Mouse (Mus musculus) spleen, embryonic (tissue): Measurements from ENCODE around the gene Gpr4.

Source experiments
- CTCF ChIA-PET: fragments of 350-600 bp; sonication (Branson Sonifier 250); formaldehyde crosslinking; loops from one replicate; lab custom pipeline; 2022; lab: Charles Lee

Gene Gpr4

DNA sequence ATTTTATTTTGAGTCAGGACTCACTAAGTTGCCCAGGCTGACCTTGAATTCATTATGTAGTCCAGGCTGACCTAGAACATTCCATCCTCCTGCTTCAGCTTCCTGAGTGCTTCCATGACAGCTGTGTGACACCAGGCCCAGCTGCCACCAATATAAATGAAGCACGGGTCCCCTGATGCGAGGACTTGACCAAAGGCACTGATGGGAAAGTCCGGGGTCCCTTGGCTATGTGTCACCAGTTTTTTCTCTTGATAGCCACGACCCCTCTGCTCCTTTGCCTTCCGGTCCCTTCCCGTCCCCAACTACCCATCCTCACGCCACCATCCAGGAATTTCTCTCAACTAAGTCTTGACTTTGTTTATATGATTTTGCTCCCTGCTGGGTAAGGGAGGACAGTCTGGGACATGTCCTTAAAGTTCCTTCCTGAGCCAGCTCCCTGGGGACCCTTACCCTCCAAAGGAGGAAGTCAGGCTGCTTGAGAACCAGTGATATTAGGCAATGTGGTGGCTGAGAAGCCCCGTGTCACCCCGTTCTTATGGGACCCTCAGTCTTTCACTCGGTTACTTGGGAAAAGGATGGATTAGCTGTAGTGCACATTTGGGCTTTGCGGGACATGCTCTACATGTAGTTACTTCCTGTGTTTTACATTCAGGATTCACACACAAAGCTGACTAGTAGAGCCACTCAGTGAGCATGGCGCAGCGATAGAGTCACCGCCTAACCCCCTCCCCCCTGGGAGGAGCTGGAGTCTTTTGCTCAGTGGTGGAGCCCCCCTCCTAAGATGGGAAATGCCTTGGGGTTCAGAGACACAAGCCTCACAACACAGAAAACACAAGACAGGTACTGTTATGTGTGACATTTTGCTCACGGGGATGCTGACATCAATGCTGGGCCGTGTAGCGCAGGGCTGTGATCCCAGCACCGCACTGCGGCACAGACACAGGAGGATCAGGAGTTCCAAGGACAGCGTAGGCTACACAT is 14.8 kb downstream of the Gpr4 start:
- CTCF ChIA-PET = interaction anchor here (1.1 kb wide), 1 partner anchor 47 kb away, joined by 3 read pairs; no protein-coding TSS in a partner anchor

- CTCF ChIA-PET = interaction anchor here (1.2 kb wide), 1 partner anchor 12 kb away, joined by 3 read pairs; no protein-coding TSS in a partner anchor
Observed at GRCm38 (mm10) chr7:19227883-19228792, 15.8 kb downstream of the Gpr4 start, which contains the start of gene Opa3. TSS of gene Opa3 (plus strand) at chr7:19228334.

DNA sequence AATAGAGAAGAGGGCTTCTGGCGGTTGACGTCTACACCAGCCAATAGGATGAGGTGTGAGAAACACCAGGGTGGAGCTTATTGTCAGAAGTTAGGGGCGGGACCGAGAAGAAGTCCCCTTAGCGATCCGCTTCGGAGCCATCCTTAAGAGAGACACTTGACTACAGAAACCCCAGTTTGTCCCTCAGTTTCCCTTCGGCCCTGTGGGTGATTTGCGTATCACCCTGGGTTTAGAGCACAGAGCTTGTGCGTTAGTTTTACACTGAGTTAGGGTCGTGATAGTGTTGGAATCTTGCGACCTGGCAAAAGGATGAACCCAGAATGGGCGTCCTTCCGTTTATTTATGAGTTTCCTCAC is 16.4 kb downstream of the Gpr4 start:
- CTCF ChIA-PET = interaction anchor here (1.2 kb wide), 1 partner anchor 11 kb away, joined by 3 read pairs; no protein-coding TSS in a partner anchor

GRCm38 (mm10) chr7:19229404-19229803 is 17.1 kb downstream of the Gpr4 start:
- CTCF ChIA-PET = interaction anchor here (1.2 kb wide), 1 partner anchor 10 kb away, joined by 3 read pairs; no protein-coding TSS in a partner anchor

- CTCF ChIA-PET = no interaction called here
Observed at GRCm38 (mm10) chr7:19230041-19230580, 17.8 kb downstream of the Gpr4 start.

DNA sequence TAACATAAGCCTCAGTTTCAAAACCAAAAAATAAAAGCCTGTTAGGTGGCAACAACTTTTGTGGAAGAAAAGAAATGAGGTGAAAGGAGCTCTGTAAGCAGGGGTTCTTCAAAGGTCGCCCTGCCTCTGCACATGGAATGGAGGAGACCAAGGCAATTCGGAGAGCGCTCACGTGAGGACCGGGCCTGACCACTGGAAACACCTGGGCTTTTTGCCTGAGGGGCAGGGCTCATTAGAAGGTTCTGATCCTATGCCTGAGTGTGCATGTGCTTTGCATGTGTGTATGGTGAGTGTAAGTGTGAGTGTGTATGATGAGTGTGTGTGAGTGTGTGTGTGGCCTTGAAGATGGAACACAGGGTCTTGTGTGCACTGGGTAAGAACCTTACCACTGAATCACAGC is 18.6 kb downstream of the Gpr4 start:
- CTCF ChIA-PET = no interaction called here

- CTCF ChIA-PET = interaction anchor here (1.1 kb wide), 1 partner anchor 40 kb away, joined by 3 read pairs; the partner anchor contains the start of gene Vasp
Observed at GRCm38 (mm10) chr7:19231849-19232248, 19.5 kb downstream of the Gpr4 start.

GRCm38 (mm10) chr7:19234652-19235051 is 22.3 kb downstream of the Gpr4 start:
- CTCF ChIA-PET = interaction anchor here (0.6 to 0.8 kb wide), 2 partner anchors 31 to 47 kb away, joined by 3 to 9 read pairs; no protein-coding TSS in a partner anchor

DNA sequence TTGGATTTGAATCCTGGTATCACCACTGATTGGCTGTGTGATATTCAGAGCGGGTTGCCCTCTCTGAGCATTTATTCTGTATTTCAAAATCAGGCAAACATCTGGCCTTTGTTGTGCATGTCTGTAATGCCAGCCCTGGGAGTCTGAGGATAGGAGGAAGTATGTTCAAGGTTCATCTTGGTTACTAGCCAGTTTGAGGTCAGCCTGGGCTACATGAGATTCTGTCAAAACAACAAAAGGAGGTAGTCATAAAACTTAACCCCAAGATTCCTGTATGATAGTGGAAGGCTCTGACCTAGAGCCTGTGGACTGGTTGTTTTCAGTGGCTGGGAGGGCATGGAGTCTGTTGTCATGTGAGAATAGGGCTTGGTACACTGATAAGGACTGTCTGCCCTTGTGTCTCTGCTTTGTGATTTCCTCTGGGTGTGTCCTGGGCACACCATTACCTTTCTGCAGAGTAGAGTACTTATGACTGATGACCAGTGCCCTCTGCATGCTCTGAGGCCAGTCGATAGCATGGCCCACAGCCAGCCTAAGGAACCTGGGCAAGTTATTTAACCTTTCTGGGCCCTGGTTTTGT is 22.8 kb downstream of the Gpr4 start:
- CTCF ChIA-PET = interaction anchor here (0.6 kb wide), 1 partner anchor 31 kb away, joined by 9 read pairs; no protein-coding TSS in a partner anchor

- CTCF ChIA-PET = no interaction called here
Observed at GRCm38 (mm10) chr7:19236411-19236810, 24.1 kb downstream of the Gpr4 start.

DNA sequence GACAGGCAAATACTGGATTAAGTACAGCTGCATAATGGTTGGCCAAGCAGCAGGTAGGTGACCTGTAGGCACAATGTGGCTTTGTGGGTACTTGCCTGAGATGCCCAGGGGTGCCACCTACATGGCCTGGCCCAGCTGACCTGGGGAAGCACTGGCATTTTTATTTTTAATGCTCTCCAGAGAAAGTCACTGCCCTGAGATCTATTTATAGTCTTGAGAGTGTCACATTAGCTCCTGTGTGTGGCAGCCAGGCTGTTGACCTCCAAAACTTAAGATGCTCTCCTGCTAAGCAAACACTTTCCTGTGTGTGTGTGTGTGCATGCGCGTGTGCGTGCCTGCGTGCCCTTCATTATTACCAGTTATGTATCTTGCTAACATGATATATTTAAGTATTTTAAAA is 26.0 kb downstream of the Gpr4 start:
- CTCF ChIA-PET = interaction anchor here (0.6 kb wide), 1 partner anchor 101 kb away, joined by 3 read pairs; no protein-coding TSS in a partner anchor

DNA sequence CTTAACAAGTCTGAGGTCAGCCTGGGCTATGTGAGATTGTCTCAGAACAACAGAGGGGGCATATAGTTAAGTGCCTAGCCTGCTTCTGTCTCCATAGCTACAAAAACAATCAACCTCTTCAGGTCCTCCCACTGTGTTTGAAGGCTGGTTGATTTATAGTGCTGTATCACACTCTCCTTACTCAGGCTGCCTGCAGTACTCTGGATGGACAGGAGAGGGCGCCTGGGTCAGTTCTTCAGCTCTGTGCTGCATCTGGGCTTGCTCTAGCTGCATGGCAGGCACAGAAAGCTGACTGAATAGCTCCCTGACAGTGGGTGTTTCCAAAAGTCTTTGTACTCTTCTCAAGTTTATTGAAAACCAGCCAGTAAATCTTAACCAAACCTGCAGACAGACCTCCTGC is 27.1 kb downstream of the Gpr4 start:
- CTCF ChIA-PET = interaction anchor here (0.7 to 1.2 kb wide), 8 partner anchors 11 to 111 kb away, joined by 3 to 16 read pairs (median 4); no protein-coding TSS in a partner anchor

GRCm38 (mm10) chr7:19239986-19240385 is 27.6 kb downstream of the Gpr4 start:
- CTCF ChIA-PET = interaction anchor here (0.6 to 1.2 kb wide), 9 partner anchors 9 to 115 kb away, joined by 3 to 6 read pairs (median 4); no protein-coding TSS in a partner anchor

GRCm38 (mm10) chr7:19240905-19241463 is 28.6 kb downstream of the Gpr4 start:
- CTCF ChIA-PET = interaction anchor here (0.6 kb wide), 1 partner anchor 18 kb away, joined by 3 read pairs; no protein-coding TSS in a partner anchor

- CTCF ChIA-PET = no interaction called here
Observed at GRCm38 (mm10) chr7:19242005-19242404, 29.7 kb downstream of the Gpr4 start.

GRCm38 (mm10) chr7:19243858-19244257 is 31.5 kb downstream of the Gpr4 start:
- CTCF ChIA-PET = no interaction called here

- CTCF ChIA-PET = interaction anchor here (0.6 kb wide), 1 partner anchor 99 kb away, joined by 8 read pairs; no protein-coding TSS in a partner anchor
Observed at GRCm38 (mm10) chr7:19245083-19245482, 32.7 kb downstream of the Gpr4 start.

GRCm38 (mm10) chr7:19246855-19247254 is 34.5 kb downstream of the Gpr4 start:
- CTCF ChIA-PET = interaction anchor here (0.5 kb wide), 1 partner anchor 355 kb away, joined by 4 read pairs; no protein-coding TSS in a partner anchor

DNA sequence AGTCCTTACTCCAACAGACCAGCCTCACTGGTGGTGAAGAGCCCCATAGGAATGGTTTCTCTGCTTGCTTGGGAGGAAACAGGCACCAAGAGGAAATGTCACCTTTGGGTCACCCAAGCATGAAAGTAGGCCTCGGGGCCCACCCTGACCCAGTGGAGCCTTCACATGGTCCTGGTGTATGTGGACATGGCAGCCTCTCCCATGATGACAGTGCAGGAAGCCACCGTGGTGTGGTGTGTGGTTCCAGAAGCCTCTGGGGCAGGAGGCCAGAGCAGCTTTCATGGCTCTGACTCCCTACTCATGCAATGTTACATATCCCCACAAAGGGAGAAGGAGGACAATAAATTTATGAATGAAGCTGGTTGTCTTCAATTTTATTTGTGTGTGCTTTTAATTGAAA is 35.2 kb downstream of the Gpr4 start:
- CTCF ChIA-PET = interaction anchor here (0.7 kb wide), 1 partner anchor 31 kb away, joined by 3 read pairs; no protein-coding TSS in a partner anchor

GRCm38 (mm10) chr7:19252078-19252477 is 39.7 kb downstream of the Gpr4 start:
- CTCF ChIA-PET = interaction anchor here (0.9 kb wide), 1 partner anchor 12 kb away, joined by 3 read pairs; no protein-coding TSS in a partner anchor
